Mouse (Mus musculus): ENCODE results near the gene Sgf29. TPM values are rescaled to one million over a fixed set of nuclear protein-coding genes. Genes with fewer than 3 reads are reported as not detected.

Gene Sgf29
- polyA plus RNA-seq, 1 experiment from 2014 or later, result 49.5 TPM

DNA sequence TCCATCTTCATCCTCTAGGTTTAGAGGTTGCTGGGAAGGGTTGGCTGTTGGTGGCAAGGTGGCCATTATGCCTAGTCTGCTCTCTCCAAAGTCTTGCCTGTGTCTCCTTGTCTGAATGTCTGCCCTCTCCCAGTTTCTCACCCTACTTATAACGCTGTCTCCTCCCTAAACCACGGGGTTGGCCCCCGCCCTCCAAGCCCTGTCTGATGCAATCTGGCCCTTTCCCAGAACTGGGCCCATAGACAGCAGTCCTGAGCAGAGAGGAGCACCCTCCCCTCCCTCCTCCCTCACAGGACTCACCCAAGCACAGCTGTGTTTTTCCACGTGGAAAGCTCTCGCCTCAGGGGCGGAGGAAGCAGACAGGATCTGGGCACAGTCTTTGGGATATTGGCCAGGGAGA, 23.7 kb upstream of the Sgf29 start:
- DNase-seq (ENCODE audit: low spot score), result peak; percentile 95
- Histone ChIP-seq H3K27ac (ENCODE audit: low read length) (peak overlapping the region; percentile 65), H3K9ac (replicated peaks; ENCODE audit: low read depth) (peak overlapping the region; percentile 35), H3K4me2 (replicated peaks; ENCODE audit: low read depth, low read length) (peak overlapping the region; percentile 52), H3K27me3 (replicated peaks; ENCODE audit: insufficient read depth, low read length) (no peaks in the 10 kb centered on the region), H3K4me1 (ENCODE audit: insufficient read depth, low read depth, low read length) (peaks cover 7% of the 10 kb centered on the region), H3K9me3 (ENCODE audit: low read length) (no peaks in the 10 kb centered on the region), H3K36me3 (ENCODE audit: insufficient read depth, low read length) (no peaks in the 10 kb centered on the region), H3K4me3 (ENCODE audit: low read depth, low read length) (peak overlapping the region; percentile 36)
- 12% methylated on average over 6 of the region's 6 CpGs for WGBS
- peak; percentile 93 for ATAC-seq
- TF ChIP-seq CTCF (IDR thresholded peaks at IDR 0.05) (no peak), EP300 (IDR thresholded peaks at IDR 0.05) (peak; percentile 65; the same call in 1 of the 2 replicates)

DNA sequence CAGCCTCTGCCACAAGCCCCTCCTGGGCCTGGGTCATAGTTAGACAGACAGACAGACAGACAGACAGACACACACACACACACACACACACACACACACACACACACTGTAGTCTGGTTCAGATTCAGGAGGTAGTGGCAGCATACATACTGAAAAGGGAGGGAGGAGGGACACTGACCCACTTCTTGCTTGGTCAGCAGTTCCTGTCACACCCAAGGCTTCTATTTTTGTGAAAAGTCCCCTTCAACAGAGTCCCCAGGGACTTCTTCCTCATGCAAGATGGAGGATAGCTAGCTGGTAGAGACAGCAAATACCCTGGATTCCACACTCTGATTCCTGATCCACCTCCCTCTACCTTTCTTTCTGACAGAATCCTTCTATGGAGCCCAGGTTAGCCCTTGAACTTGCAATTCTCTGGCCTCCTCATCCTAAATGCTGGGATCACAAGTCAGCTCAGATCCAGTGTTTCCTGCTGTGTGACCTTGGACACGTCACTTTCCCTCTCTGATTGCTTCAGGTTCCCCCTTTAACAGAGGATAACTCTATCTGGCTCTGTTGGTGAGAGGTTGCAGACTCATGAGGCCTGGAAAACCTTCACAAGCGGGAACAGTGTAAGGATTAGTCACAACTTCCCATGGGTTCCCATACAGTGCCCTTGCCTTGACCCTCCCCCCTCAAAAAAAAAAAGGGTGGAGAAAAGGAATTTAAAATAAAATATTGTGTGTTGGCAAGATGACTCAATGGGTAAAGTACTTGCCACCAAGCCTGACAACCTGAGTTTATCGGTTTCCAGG, 23.1 kb upstream of the Sgf29 start:
- 0 out of 2 replicates have a peak overlapping the region, but pooled peaks have one; percentile 36 for H3K4me3 ChIP-seq (ENCODE audit: low read depth, low read length)
- H3K9ac ChIP-seq (replicated peaks; ENCODE audit: low read depth), result no peak overlapping the region
- H3K9me3 ChIP-seq (ENCODE audit: low read length), result no peaks in the 10 kb centered on the region
- H3K4me1 ChIP-seq (ENCODE audit: insufficient read depth, low read depth, low read length), result peaks cover 7% of the 10 kb centered on the region
- H3K27me3 ChIP-seq (replicated peaks; ENCODE audit: insufficient read depth, low read length), result no peaks in the 10 kb centered on the region
- no peak for TF ChIP-seq CTCF (IDR thresholded peaks at IDR 0.05)
- no peak for TF ChIP-seq EP300 (IDR thresholded peaks at IDR 0.05)
- H3K36me3 ChIP-seq (ENCODE audit: insufficient read depth, low read length), result no peaks in the 10 kb centered on the region
- ATAC-seq (no peak; the same call in 1 of the 2 replicates), DNase-seq (ENCODE audit: low spot score) (peak; percentile 45)
- H3K27ac ChIP-seq (ENCODE audit: low read length), result peak overlapping the region; percentile 65
- H3K4me2 ChIP-seq (replicated peaks; ENCODE audit: low read depth, low read length), result no peak overlapping the region
- WGBS, result 74% methylated on average over 3 of the region's 3 CpGs

- H3K9ac ChIP-seq (replicated peaks; ENCODE audit: low read depth), result no peak overlapping the region
- H3K4me2 ChIP-seq (replicated peaks; ENCODE audit: low read depth, low read length), result no peak overlapping the region
- WGBS, result 49% methylated on average over 6 of the region's 6 CpGs
- no peaks in the 10 kb centered on the region for H3K9me3 ChIP-seq (ENCODE audit: low read length)
- H3K36me3 ChIP-seq (ENCODE audit: insufficient read depth, low read length), result no peaks in the 10 kb centered on the region
- ATAC-seq (no peak), DNase-seq (ENCODE audit: low spot score) (peak; percentile 33)
- no peaks in the 10 kb centered on the region for H3K27me3 ChIP-seq (replicated peaks; ENCODE audit: insufficient read depth, low read length)
- H3K27ac ChIP-seq (ENCODE audit: low read length), result peak overlapping the region; percentile 38
- H3K4me3 ChIP-seq (ENCODE audit: low read depth, low read length), result no peak overlapping the region
- peaks cover 3% of the 10 kb centered on the region; the same call in 1 of the 2 replicates for H3K4me1 ChIP-seq (ENCODE audit: insufficient read depth, low read depth, low read length)
- TF ChIP-seq EP300 (IDR thresholded peaks at IDR 0.05) (no peak), CTCF (IDR thresholded peaks at IDR 0.05) (no peak)
Observed at GRCm38 (mm10) chr7:126628111-126628510, 21.0 kb upstream of the Sgf29 start.

DNA sequence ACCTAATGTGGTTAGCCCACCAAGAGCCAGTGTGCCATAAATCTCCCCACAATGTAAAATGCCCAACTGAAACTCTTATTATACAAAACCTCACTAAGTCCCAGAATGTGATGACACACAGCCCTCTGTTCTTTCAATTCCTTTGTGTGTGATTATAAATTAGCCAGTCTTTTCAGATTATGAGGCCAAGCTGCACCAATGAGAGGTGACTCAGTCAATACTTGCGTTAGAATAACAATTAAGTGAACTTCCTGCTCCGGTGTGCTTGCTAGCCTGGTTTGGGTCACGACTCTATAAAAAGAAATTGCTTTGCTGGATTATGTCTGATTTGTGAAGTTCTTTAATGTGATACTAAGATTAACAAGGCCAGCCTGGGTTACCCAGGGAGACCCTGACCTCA, 19.2 kb upstream of the Sgf29 start:
- no peaks in the 10 kb centered on the region for H3K27me3 ChIP-seq (replicated peaks; ENCODE audit: insufficient read depth, low read length)
- no peak overlapping the region for H3K4me2 ChIP-seq (replicated peaks; ENCODE audit: low read depth, low read length)
- WGBS, result 48% methylated on average over 3 of the region's 3 CpGs
- no peak overlapping the region for H3K27ac ChIP-seq (ENCODE audit: low read length)
- no peaks in the 10 kb centered on the region for H3K9me3 ChIP-seq (ENCODE audit: low read length)
- peaks cover 3% of the 10 kb centered on the region; the same call in 1 of the 2 replicates for H3K4me1 ChIP-seq (ENCODE audit: insufficient read depth, low read depth, low read length)
- ATAC-seq (no peak), DNase-seq (ENCODE audit: low spot score) (no peak)
- H3K4me3 ChIP-seq (ENCODE audit: low read depth, low read length), result no peak overlapping the region
- H3K36me3 ChIP-seq (ENCODE audit: insufficient read depth, low read length), result no peaks in the 10 kb centered on the region
- H3K9ac ChIP-seq (replicated peaks; ENCODE audit: low read depth), result no peak overlapping the region
- no peak for TF ChIP-seq CTCF (IDR thresholded peaks at IDR 0.05)
- TF ChIP-seq EP300 (IDR thresholded peaks at IDR 0.05), result no peak

DNA sequence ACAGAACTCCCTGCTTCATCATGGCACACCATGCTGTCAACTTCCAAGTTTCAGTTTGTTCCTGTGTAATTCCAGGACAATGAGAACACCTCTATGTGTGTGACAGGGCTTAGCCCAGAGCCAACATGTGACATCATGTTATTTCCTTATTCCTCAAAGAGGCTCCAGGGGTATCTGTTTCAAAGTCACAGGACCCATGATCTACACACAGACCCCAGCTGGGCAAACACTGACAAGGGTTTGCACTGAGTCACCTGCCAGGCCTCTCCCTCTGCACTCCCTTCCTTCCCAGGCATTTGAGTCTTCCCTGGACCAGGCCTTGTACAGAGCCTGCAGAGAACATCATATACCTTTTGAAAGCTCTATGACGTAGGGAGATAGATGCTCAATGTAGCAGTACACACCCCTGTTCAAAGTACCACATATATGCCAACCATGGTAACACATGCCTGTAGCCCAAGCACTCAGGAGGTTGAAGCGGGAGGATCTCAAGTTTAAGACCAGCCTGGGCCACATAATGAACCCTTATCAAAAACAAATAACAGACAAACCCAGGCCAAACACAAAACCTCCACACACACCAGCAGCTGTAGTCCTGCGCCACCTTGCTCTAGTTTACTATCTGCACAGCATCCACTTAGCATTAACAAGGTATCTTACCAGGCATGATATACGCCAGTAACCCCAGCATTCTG, 18.1 kb upstream of the Sgf29 start, which contains the start of gene Nupr1:
TSS of gene Nupr1 (minus strand) at position 38 of the 695 bp plus-strand sequence.
- no peaks in the 10 kb centered on the region for H3K27me3 ChIP-seq (replicated peaks; ENCODE audit: insufficient read depth, low read length)
- peak; percentile 45; the same call in 1 of the 2 replicates for ATAC-seq
- H3K27ac ChIP-seq (ENCODE audit: low read length), result no peak within 1 kb of the TSS
- no peak for TF ChIP-seq EP300 (IDR thresholded peaks at IDR 0.05)
- TF ChIP-seq CTCF (IDR thresholded peaks at IDR 0.05), result no peak
- no peaks in the 10 kb centered on the region for H3K36me3 ChIP-seq (ENCODE audit: insufficient read depth, low read length)
- no peak within 1 kb of the TSS for H3K4me2 ChIP-seq (replicated peaks; ENCODE audit: low read depth, low read length)
- 77% methylated on average over 4 of the region's 4 CpGs for WGBS
- H3K4me3 ChIP-seq (ENCODE audit: low read depth, low read length), result no peak within 1 kb of the TSS
- DNase-seq (ENCODE audit: low spot score), result peak; percentile 40
- peaks cover 2% of the 10 kb centered on the region; the same call in 1 of the 2 replicates for H3K4me1 ChIP-seq (ENCODE audit: insufficient read depth, low read depth, low read length)
- H3K9me3 ChIP-seq (ENCODE audit: low read length), result no peaks in the 10 kb centered on the region
- no peak within 1 kb of the TSS for H3K9ac ChIP-seq (replicated peaks; ENCODE audit: low read depth)

DNA sequence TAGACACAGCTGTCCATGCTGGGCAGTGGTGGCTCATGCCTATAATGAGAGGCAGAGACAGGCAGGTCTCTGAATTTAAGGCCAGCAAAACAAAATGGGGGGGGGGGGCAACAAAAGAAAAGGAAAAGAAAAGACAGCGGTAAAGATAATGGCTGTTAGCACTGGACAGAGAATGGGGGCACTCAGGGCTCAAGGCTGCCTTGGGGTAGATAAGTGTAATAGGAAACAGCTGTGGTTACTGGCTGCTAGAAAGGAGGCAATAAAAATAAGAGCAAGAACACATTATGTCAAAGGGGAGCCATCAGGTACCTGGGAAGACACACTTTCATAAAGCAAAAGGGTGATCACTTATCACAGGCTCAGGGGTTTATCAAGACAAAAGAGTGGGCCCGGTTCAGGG, 16.6 kb upstream of the Sgf29 start:
- no peak overlapping the region for H3K27ac ChIP-seq (ENCODE audit: low read length)
- TF ChIP-seq CTCF (IDR thresholded peaks at IDR 0.05) (no peak), EP300 (IDR thresholded peaks at IDR 0.05) (no peak)
- no peaks in the 10 kb centered on the region for H3K27me3 ChIP-seq (replicated peaks; ENCODE audit: insufficient read depth, low read length)
- DNase-seq (ENCODE audit: low spot score) (no peak), ATAC-seq (no peak)
- no peak overlapping the region for H3K4me2 ChIP-seq (replicated peaks; ENCODE audit: low read depth, low read length)
- H3K4me1 ChIP-seq (ENCODE audit: insufficient read depth, low read depth, low read length), result no peaks in the 10 kb centered on the region
- no peak overlapping the region for H3K9ac ChIP-seq (replicated peaks; ENCODE audit: low read depth)
- 73% methylated on average over 2 of the region's 2 CpGs for WGBS
- H3K9me3 ChIP-seq (ENCODE audit: low read length), result no peaks in the 10 kb centered on the region
- no peaks in the 10 kb centered on the region for H3K36me3 ChIP-seq (ENCODE audit: insufficient read depth, low read length)
- no peak overlapping the region for H3K4me3 ChIP-seq (ENCODE audit: low read depth, low read length)
